Mouse (Mus musculus): ENCODE results near the gene Atp6v0a2. TPM values are rescaled to one million over a fixed set of nuclear protein-coding genes. Genes with fewer than 3 reads are reported as not detected.

The Atp6v0a2 gene
- total and polyA plus RNA-seq, 3 experiments: 28.7 to 55.2 (median 53.4) TPM

DNA sequence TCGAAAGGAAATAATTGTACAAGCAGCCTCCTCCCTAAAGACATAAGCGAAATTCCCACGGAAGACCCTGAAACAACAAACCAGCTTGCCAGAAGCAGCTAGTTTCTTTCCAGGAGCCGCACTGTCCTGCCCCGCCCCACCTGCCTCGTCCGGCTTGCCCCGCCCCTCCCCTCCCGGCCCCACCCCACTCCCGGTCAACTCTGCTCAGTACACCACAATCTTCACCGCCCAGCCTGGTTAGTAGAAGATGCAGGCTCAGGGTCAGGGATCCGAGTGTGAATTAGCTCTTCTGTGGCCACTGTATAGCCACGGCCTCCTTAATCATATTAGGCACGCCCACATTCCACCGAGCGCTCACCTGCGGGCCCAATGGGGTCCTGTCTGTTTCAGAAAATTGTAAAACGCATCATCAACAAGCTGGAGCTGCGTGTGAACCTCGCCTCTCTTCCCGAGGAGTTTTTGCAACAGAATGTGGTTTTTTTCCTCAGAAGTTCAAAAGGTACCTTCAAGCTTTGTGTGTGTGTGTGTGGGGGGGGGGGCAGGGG is 101.4 kb downstream of the Atp6v0a2 start:
- no peaks in the 10 kb centered on the region for H3K27me3 ChIP-seq (ENCODE audit: control insufficient read depth, insufficient read depth, low read length)
- intact Hi-C loops (cut with DNase I): no loop called here
- H3K27ac ChIP-seq: no peak overlapping the region
- TF ChIP-seq POLR2A (IDR thresholded peaks at IDR 0.05; ENCODE audit: insufficient read depth, low read depth, low read length) (no peak), EP300 (IDR thresholded peaks at IDR 0.05; ENCODE audit: insufficient read depth, low read depth, low read length) (no peak), CTCF (IDR thresholded peaks at IDR 0.05) (no peak)
- H3K4me3 ChIP-seq: no peak overlapping the region
- H3K9ac ChIP-seq (ENCODE audit: low read depth, low read length): no peak overlapping the region
- no peaks in the 10 kb centered on the region for H3K79me2 ChIP-seq (replicated peaks; ENCODE audit: control insufficient read depth, insufficient read depth, low read length)
- no peaks in the 10 kb centered on the region for H3K36me3 ChIP-seq (ENCODE audit: control insufficient read depth, insufficient read depth, low read length)
- no peaks in the 10 kb centered on the region for H3K4me1 ChIP-seq (ENCODE audit: control insufficient read depth, insufficient read depth, low read length)
- 17% methylated on average over 20 of the region's 21 CpGs for WGBS
- no peak for DNase-seq

DNA sequence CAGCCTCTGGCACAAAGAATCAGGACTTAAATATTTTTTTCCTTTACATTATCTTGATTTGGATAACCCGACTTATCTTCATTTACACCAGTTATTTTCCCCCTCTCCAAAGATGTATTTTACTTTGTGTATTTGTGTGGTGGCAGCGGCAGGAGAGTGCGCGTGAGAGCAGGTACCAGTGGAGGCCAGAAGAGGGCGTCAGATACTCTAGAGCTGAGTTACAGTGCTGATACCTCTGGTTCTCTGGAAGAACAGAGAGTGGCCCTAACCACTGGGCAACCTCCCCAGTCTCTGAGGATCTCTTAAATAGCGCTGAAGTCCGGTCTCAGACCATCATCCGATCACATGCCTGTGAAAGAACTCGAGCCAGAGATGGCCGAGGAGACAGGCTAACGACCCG is 105.6 kb downstream of the Atp6v0a2 start:
- DNase-seq: no peak
- 86% methylated on average over 12 of the region's 12 CpGs for WGBS
- Histone ChIP-seq H3K4me3 (no peak overlapping the region), H3K79me2 (replicated peaks; ENCODE audit: control insufficient read depth, insufficient read depth, low read length) (no peaks in the 10 kb centered on the region), H3K4me1 (ENCODE audit: control insufficient read depth, insufficient read depth, low read length) (no peaks in the 10 kb centered on the region), H3K27ac (no peak overlapping the region), H3K36me3 (ENCODE audit: control insufficient read depth, insufficient read depth, low read length) (no peaks in the 10 kb centered on the region), H3K9ac (ENCODE audit: low read depth, low read length) (no peak overlapping the region), H3K27me3 (ENCODE audit: control insufficient read depth, insufficient read depth, low read length) (no peaks in the 10 kb centered on the region)
- TF ChIP-seq EP300 (IDR thresholded peaks at IDR 0.05; ENCODE audit: insufficient read depth, low read depth, low read length): no peak
- no peak for TF ChIP-seq POLR2A (IDR thresholded peaks at IDR 0.05; ENCODE audit: insufficient read depth, low read depth, low read length)
- no peak for TF ChIP-seq CTCF (IDR thresholded peaks at IDR 0.05)
- intact Hi-C loops (cut with DNase I): no loop called here

- Histone ChIP-seq H3K36me3 (ENCODE audit: control insufficient read depth, insufficient read depth, low read length) (no peaks in the 10 kb centered on the region), H3K9ac (ENCODE audit: low read depth, low read length) (no peak overlapping the region), H3K27me3 (ENCODE audit: control insufficient read depth, insufficient read depth, low read length) (no peaks in the 10 kb centered on the region), H3K27ac (no peak overlapping the region), H3K4me3 (no peak overlapping the region), H3K4me1 (ENCODE audit: control insufficient read depth, insufficient read depth, low read length) (no peaks in the 10 kb centered on the region), H3K79me2 (replicated peaks; ENCODE audit: control insufficient read depth, insufficient read depth, low read length) (no peaks in the 10 kb centered on the region)
- intact Hi-C loops (cut with DNase I): no loop called here
- no peak for TF ChIP-seq EP300 (IDR thresholded peaks at IDR 0.05; ENCODE audit: insufficient read depth, low read depth, low read length)
- no peak for TF ChIP-seq POLR2A (IDR thresholded peaks at IDR 0.05; ENCODE audit: insufficient read depth, low read depth, low read length)
- peak; percentile 26; the same call in 1 of the 2 replicates for TF ChIP-seq CTCF (IDR thresholded peaks at IDR 0.05)
- DNase-seq: no peak
- WGBS: 93% methylated on average over 21 of the region's 21 CpGs
Observed at GRCm38 (mm10) chr5:124741898-124742599, 113.7 kb downstream of the Atp6v0a2 start.

GRCm38 (mm10) chr5:124743841-124744240 is 115.5 kb downstream of the Atp6v0a2 start:
- H3K27me3 ChIP-seq (ENCODE audit: control insufficient read depth, insufficient read depth, low read length): no peaks in the 10 kb centered on the region
- WGBS: 89% methylated on average over 3 of the region's 3 CpGs

DNA sequence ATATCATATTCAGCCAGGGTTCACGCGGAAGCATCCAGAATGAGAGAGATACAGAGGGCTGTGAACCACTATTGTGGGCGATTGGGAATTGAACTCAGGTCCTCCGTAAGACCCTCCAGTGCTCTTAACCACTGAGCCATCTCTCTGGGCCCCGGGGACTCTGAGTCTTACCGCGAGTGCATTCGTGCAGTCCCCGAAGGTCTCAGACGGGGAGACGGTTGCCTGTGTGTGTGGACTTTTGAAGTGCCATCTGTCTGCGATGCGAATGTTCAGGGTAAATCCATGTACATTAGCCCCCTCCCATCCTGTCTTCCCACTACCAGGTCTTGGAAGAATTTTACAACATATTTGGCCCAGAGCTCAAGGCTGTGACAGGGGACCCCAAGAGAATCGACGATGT is 117.8 kb downstream of the Atp6v0a2 start:
- no peak overlapping the region for H3K9ac ChIP-seq (ENCODE audit: low read depth, low read length)
- TF ChIP-seq POLR2A (IDR thresholded peaks at IDR 0.05; ENCODE audit: insufficient read depth, low read depth, low read length): no peak
- TF ChIP-seq CTCF (IDR thresholded peaks at IDR 0.05): no peak
- no peak for TF ChIP-seq EP300 (IDR thresholded peaks at IDR 0.05; ENCODE audit: insufficient read depth, low read depth, low read length)
- no peaks in the 10 kb centered on the region for H3K4me1 ChIP-seq (ENCODE audit: control insufficient read depth, insufficient read depth, low read length)
- no peaks in the 10 kb centered on the region for H3K27me3 ChIP-seq (ENCODE audit: control insufficient read depth, insufficient read depth, low read length)
- WGBS: 91% methylated on average over 15 of the region's 15 CpGs
- no peak overlapping the region for H3K4me3 ChIP-seq
- no peak overlapping the region for H3K27ac ChIP-seq
- H3K79me2 ChIP-seq (replicated peaks; ENCODE audit: control insufficient read depth, insufficient read depth, low read length): no peaks in the 10 kb centered on the region
- no peak for DNase-seq
- intact Hi-C loops (cut with DNase I): no loop called here
- no peaks in the 10 kb centered on the region for H3K36me3 ChIP-seq (ENCODE audit: control insufficient read depth, insufficient read depth, low read length)

More at GRCm38 (mm10) chr5:124743841-124744240, 115.5 kb downstream of the Atp6v0a2 start:
- Histone ChIP-seq H3K27ac (no peak overlapping the region), H3K4me3 (no peak overlapping the region), H3K9ac (ENCODE audit: low read depth, low read length) (no peak overlapping the region), H3K79me2 (replicated peaks; ENCODE audit: control insufficient read depth, insufficient read depth, low read length) (no peaks in the 10 kb centered on the region), H3K4me1 (ENCODE audit: control insufficient read depth, insufficient read depth, low read length) (no peaks in the 10 kb centered on the region), H3K36me3 (ENCODE audit: control insufficient read depth, insufficient read depth, low read length) (no peaks in the 10 kb centered on the region)
- intact Hi-C loops (cut with DNase I): no loop called here
- TF ChIP-seq CTCF (IDR thresholded peaks at IDR 0.05): no peak
- DNase-seq: no peak

DNA sequence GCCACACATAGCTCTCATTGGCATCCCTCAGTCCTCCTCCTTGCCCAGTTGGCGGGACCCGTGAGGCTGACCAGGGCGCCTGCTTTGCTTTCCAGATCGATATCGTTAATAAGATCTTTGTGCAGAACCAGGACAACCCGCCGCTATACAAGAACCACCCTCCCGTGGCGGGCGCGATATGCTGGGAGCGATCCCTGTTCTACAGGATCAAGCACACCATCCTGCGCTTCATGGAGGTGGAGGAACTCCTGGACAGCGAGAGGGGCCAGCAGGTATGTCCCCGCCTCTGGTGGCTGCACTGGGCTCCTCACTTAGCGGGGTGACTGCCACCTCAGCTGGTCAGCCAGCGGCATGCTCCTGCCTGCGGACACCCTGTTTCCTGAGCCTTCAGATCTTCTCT is 119.9 kb downstream of the Atp6v0a2 start:
- 77% methylated on average over 18 of the region's 18 CpGs for WGBS
- Histone ChIP-seq H3K27ac (no peak overlapping the region), H3K4me1 (ENCODE audit: control insufficient read depth, insufficient read depth, low read length) (no peaks in the 10 kb centered on the region), H3K27me3 (ENCODE audit: control insufficient read depth, insufficient read depth, low read length) (no peaks in the 10 kb centered on the region), H3K9ac (ENCODE audit: low read depth, low read length) (no peak overlapping the region), H3K79me2 (replicated peaks; ENCODE audit: control insufficient read depth, insufficient read depth, low read length) (no peaks in the 10 kb centered on the region), H3K36me3 (ENCODE audit: control insufficient read depth, insufficient read depth, low read length) (no peaks in the 10 kb centered on the region), H3K4me3 (no peak overlapping the region)
- intact Hi-C loops (cut with DNase I): no loop called here
- TF ChIP-seq CTCF (IDR thresholded peaks at IDR 0.05) (no peak), EP300 (IDR thresholded peaks at IDR 0.05; ENCODE audit: insufficient read depth, low read depth, low read length) (no peak), POLR2A (IDR thresholded peaks at IDR 0.05; ENCODE audit: insufficient read depth, low read depth, low read length) (no peak)
- no peak for DNase-seq

Data from heart, adult 2 months (tissue).